Mouse (Mus musculus): ENCODE data around the gene Rinl. TPM values are rescaled to one million over a fixed set of nuclear protein-coding genes. Genes with fewer than 3 reads are reported as not detected.

The Rinl gene
- polyA plus RNA-seq, 1 experiment from 2014 or later = 2.7 TPM

DNA sequence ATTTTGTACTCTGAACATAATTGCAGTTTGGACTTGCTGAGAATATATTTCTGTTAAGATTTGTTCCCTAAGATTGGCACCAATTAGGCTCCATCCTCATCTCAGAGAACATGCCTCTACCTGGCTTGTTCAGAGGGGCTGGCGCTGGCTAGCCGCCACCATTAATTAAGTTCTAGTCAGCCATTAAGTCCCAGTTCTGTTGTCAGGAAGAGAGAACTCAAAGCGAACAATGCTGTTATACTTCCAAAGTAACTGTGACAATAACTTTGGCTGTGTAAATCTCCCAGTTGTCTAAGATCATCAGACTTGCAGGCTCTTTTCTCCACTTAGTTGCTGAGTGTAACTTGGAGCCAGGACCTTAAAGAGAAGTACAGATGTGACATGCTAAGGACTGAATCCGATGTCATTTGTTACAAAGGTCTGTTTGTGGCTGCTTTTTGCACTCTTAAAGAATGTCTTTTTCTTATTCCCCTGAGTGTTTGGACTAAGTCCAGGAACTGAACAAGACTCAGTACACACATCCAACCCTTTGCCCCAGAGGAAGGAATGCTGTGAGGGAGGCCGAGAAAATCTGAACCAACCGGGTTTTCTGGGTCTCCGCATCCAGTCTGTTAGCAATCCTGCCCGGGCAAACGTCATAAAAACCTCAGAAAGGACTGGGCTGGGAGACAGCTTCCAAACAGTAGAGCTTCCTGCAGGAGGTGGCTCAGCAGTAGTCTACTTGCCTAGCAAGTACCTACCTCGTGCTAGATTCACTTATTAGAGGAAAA, 13.3 kb downstream of the Rinl start:
- 29% methylated on average over 10 of the region's 10 CpGs for WGBS
- H3K4me3 ChIP-seq = no peak overlapping the region
- H3K36me3 ChIP-seq = no peaks in the 10 kb centered on the region
- H3K4me2 ChIP-seq (replicated peaks) = 0 out of 2 replicates have a peak overlapping the region, but pooled peaks have one; percentile 8
- H3K27ac ChIP-seq = peak overlapping the region; percentile 71
- H3K27me3 ChIP-seq = no peaks in the 10 kb centered on the region
- H3K4me1 ChIP-seq = peaks cover 18% of the 10 kb centered on the region
- ATAC-seq (ENCODE audit: low FRiP score) = no peak
- H3K9ac ChIP-seq = no peak overlapping the region
- H3K9me3 ChIP-seq (replicated peaks) = no peaks in the 10 kb centered on the region

DNA sequence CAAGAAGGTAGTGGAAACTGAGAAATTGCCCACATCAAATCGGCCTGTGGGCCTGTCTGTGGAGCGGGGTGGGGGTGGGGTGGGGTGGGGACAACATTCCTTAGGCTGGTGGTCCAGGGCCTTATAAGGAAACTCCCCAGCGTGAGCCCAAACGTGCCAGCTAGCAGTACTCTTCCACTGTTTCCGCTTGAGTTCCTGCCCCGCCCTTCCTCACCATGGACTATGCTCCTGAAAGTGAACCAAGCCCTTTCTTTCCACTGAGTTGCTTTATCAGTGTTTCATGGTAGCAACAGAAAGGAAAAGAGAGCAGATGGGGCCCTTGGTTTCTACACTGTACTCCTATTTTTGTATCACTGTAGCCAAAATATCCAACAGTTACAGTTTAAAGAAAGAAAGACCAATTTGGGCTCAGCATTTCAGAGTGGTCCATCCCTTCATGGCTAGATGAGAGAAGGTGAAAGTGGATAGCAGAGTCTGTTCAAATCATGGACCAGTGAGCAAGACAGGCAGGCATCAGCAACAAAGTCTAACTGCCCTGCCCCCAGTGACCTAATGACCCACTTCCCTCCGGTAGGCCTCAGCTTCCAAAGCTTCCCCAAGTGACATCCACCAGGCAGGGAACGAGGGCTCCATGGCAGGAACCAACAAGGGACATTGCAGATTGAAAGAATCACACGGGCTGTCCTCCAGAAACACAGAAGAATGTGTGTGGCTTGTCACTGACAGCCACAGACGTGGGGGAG, 14.2 kb downstream of the Rinl start:
- H3K27me3 ChIP-seq = no peaks in the 10 kb centered on the region
- peaks cover 24% of the 10 kb centered on the region for H3K4me1 ChIP-seq
- H3K36me3 ChIP-seq = no peaks in the 10 kb centered on the region
- H3K4me2 ChIP-seq (replicated peaks) = 0 out of 2 replicates have a peak overlapping the region, but pooled peaks have one; percentile 8
- H3K9me3 ChIP-seq (replicated peaks) = no peaks in the 10 kb centered on the region
- 5% methylated on average over 10 of the region's 10 CpGs for WGBS
- peak overlapping the region; percentile 71 for H3K27ac ChIP-seq
- no peak for ATAC-seq (ENCODE audit: low FRiP score)
- H3K9ac ChIP-seq = no peak overlapping the region
- H3K4me3 ChIP-seq = no peak overlapping the region

DNA sequence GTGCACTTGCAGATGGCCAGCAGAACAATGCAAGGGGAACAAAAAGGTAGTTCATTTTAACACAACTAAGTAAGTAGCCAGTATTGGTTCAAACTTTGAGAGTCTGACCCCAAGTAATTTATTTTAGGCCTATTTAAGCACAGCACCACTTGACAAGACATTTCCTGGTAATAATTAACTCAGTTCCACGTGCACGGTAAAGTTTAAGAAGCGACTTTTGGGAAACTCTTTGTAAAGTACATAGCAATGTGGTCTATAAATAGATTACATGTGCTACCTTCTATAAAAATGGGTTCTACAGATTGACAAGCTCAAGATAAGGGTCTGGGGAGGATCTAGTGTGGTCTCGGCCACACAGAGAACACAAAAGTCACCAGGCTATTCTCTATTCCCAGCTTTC, 15.0 kb downstream of the Rinl start:
- Histone ChIP-seq H3K36me3 (no peaks in the 10 kb centered on the region), H3K4me1 (peaks cover 27% of the 10 kb centered on the region), H3K9me3 (replicated peaks) (no peaks in the 10 kb centered on the region), H3K4me3 (no peak overlapping the region), H3K4me2 (replicated peaks) (no peak overlapping the region), H3K27me3 (no peaks in the 10 kb centered on the region), H3K9ac (no peak overlapping the region), H3K27ac (peak overlapping the region; percentile 71; the same call in 1 of the 2 replicates)
- no peak for ATAC-seq (ENCODE audit: low FRiP score)
- WGBS = 50% methylated on average over 4 of the region's 4 CpGs

DNA sequence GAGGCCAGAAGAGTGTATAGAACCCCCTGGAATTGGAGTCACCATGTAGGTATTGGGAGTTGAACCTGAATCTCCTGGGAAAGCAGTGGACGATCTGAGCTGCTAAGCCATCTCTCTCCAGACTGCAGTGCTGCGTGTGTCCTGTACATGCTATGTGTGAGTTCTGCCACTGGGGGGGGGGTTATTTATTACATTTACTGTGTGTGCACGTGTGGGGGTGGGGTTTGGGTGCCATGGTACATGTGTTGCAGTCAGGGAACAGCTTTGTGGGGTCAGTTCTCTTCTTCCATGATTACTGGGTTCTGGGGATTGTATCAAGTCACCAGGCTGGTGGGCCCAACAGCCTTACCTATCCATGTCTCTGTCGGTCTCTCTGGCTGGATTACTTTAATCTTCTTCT, 18.1 kb downstream of the Rinl start:
- H3K4me2 ChIP-seq (replicated peaks) = no peak overlapping the region
- no peak overlapping the region for H3K27ac ChIP-seq
- no peaks in the 10 kb centered on the region for H3K9me3 ChIP-seq (replicated peaks)
- H3K36me3 ChIP-seq = 0 out of 2 replicates have a peak, but pooled peaks cover 1% of the 10 kb centered on the region
- H3K4me3 ChIP-seq = no peak overlapping the region
- H3K9ac ChIP-seq = no peak overlapping the region
- no peak for ATAC-seq (ENCODE audit: low FRiP score)
- 78% methylated on average over 4 of the region's 4 CpGs for WGBS
- peaks cover 32% of the 10 kb centered on the region for H3K4me1 ChIP-seq
- no peaks in the 10 kb centered on the region for H3K27me3 ChIP-seq

DNA sequence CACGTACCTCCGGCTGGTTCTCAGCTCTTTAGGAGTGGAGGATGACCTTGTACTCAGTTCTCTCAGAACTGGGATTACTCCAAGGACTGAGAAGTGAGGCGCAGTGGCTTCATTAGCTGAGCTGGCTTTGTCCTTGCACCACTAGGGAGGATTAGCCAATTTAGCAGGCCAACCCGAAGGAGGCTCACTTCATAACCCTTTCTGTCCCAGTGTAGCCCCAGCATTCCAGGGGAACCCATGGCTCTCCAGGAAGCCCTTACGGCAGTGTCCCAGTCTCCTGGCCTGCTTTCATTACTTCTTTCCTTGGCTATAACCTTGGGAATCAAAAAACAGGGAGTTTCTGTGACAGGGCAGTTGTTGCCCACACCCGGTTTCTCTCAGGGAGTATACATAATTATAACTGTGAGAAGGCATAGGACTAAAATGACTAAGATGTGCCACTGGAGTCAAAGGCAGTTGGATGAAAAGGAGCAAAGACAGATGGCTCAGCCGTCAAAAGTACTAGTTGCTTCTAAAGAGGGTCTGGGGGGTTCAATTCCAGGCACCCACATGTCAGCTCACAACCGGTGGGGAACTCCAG, 19.0 kb downstream of the Rinl start:
- no peak for ATAC-seq (ENCODE audit: low FRiP score)
- Histone ChIP-seq H3K4me3 (peak overlapping the region; percentile 79), H3K27ac (peak overlapping the region; percentile 100), H3K4me1 (peaks cover 32% of the 10 kb centered on the region), H3K4me2 (replicated peaks) (peak overlapping the region; percentile 91), H3K36me3 (peaks cover 9% of the 10 kb centered on the region), H3K9ac (peak overlapping the region; percentile 91), H3K27me3 (no peaks in the 10 kb centered on the region), H3K9me3 (replicated peaks) (no peaks in the 10 kb centered on the region)
- WGBS = 44% methylated on average over 6 of the region's 8 CpGs

DNA sequence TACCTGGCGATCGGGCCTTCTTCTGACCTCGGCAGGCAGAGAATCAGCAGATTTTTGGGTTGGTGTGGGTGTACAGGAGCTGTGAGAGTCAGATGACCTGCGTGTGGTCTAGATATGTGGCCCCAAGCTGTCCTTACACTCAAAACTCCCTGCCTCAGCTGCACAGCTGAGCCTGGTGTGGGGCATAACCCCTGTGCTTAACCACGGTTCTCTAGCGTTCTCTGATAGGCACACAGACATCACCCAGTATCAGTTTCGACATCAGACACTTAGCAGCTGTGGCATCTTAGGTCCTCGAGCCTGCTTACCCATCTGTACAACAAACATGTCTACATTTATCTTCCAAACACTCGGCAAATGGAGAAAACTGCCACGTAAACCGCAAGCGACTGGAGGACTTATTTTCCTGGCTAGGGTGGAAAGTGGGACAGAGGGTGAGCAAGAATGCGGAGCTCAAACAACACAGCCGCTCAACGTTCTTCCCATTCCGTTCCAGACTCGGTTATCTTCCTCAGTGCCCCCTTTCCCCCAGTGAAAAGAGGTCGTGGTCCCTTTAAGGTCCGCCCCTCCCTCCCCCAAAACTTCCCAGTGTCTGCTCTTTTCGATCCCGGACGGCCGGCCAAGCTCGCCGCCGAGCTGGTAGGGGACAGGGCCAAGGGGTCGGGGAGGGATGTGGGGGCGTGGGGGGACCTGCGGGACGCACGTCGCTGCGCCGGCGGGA, 19.6 kb downstream of the Rinl start, which contains the start of gene Hnrnpl:
TSS of gene Hnrnpl (plus strand) at position 321 of the 721 bp plus-strand sequence.
- H3K4me2 ChIP-seq (replicated peaks) = peak within 1 kb of the TSS; percentile 91
- no peaks in the 10 kb centered on the region for H3K9me3 ChIP-seq (replicated peaks)
- ATAC-seq (ENCODE audit: low FRiP score) = peak; percentile 1; the same call in 1 of the 2 replicates
- peak within 1 kb of the TSS; percentile 79 for H3K4me3 ChIP-seq
- peaks cover 32% of the 10 kb centered on the region for H3K4me1 ChIP-seq
- H3K27me3 ChIP-seq = no peaks in the 10 kb centered on the region
- H3K9ac ChIP-seq = peak within 1 kb of the TSS; percentile 91
- WGBS = 3% methylated on average over 35 of the region's 35 CpGs
- H3K36me3 ChIP-seq = peaks cover 15% of the 10 kb centered on the region
- H3K27ac ChIP-seq = peak within 1 kb of the TSS; percentile 100

DNA sequence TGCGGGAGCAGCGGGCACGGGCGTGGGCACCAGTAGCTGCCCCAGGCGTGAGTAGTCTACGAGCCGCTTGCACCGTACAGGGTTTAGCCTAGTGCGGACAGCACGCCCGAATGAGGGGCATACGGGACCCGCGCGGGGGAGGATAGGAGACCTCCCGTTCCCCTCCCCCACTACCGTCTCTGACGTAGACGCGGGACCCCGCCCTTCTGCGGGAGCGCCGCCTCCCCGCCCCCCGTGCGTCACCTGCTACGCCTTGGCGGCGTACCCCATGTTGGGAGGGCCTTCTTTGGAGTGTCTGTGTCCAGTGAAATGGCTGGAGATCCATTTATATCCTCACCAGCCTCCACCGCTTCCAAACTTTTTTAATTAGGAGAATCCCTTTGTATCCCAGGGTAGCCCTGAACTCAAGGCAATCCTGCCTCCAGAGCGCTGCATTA, 20.2 kb downstream of the Rinl start:
- H3K4me1 ChIP-seq = peaks cover 36% of the 10 kb centered on the region
- under 1% methylated on average over 32 of the region's 32 CpGs for WGBS
- no peaks in the 10 kb centered on the region for H3K27me3 ChIP-seq
- peak overlapping the region; percentile 100 for H3K27ac ChIP-seq
- H3K4me2 ChIP-seq (replicated peaks) = peak overlapping the region; percentile 91
- H3K9me3 ChIP-seq (replicated peaks) = no peaks in the 10 kb centered on the region
- peak overlapping the region; percentile 91 for H3K9ac ChIP-seq
- peaks cover 21% of the 10 kb centered on the region for H3K36me3 ChIP-seq
- peak overlapping the region; percentile 79 for H3K4me3 ChIP-seq
- peak; percentile 65 for ATAC-seq (ENCODE audit: low FRiP score)

DNA sequence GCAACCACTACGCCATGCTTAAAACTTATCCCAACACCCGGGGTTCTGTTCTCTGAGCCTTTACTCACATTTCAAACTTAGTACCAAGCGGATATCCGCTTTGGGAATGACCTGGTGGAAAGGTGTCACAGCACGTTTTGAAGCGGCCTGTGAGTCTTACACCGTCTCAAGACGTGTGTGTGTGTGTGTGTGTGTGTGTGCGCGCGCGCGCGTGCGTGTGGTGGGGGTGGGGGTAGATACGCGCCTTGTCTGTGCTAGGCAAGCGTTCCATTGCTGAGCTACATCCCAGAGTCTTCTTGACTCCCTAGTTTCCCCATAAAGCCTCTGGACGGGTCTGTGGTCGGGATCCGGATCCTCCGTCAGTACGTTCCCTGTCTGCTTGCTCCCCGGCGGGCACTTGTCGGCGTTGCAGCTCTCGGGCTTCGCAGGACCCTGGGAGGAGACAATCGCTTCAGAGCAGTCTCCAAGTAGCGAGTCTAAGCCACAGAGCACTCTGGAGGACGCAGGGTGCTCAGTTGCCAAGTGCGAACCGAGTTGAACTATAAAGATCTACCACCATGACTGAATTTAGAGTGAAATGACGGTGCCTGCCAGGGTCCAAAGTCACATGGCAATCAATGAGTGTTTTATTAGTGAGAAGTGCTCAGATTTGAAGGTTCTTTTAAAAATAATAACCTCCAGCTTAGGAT, 20.8 kb downstream of the Rinl start:
- ATAC-seq (ENCODE audit: low FRiP score) = peak; percentile 23
- Histone ChIP-seq H3K9ac (peak overlapping the region; percentile 91), H3K4me3 (peak overlapping the region; percentile 79), H3K27ac (peak overlapping the region; percentile 100), H3K27me3 (no peaks in the 10 kb centered on the region), H3K4me1 (peaks cover 40% of the 10 kb centered on the region), H3K9me3 (replicated peaks) (no peaks in the 10 kb centered on the region), H3K4me2 (replicated peaks) (peak overlapping the region; percentile 91), H3K36me3 (peaks cover 27% of the 10 kb centered on the region)
- under 1% methylated on average over 35 of the region's 35 CpGs for WGBS

DNA sequence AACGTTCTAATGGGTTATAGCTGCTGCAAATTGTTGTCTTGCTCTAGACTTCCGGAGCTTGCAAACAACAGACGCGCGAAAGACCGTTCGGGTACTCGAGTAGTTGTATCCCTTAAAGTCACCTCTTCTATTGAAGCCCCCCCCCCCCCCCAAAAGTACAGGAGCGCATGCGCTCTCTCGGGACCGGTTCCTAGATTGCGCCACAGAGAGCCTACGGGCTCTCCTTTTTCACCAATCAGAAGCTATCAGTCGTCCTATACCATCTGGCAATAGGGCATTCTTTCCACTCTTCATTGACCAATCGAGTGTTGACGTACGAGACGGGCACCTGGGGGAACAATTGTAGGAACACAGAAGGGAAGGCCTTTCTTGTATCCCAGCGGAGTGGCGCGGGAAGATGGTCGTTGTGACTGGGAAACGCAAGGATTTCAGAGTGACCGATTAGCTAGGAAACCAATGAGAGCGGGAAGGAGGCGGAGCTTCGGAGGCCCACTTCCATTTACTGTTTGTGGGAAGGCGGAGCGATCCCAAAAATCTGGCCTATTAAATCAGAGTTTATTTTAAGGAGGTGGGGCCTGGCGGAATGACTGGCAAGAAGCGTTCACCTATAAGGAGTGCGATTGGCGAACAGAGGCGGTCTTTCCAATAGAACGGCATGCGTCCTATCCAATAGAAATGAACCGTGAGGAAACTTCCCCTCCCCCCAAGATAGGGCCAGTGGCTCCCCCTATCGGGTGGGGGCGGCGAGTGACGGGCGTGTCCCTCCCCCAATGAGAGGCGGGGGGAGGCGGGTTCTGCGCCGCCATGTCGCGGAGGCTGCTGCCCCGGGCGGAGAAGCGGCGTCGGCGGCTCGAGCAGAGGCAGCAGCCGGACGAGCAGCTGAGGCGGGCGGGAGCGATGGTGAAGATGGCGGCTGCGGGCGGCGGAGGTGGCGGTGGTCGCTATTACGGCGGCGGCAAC, 21.6 kb downstream of the Rinl start:
- WGBS = under 1% methylated on average over 69 of the region's 70 CpGs
- Histone ChIP-seq H3K27me3 (no peaks in the 10 kb centered on the region), H3K4me3 (peak overlapping the region; percentile 79), H3K27ac (peak overlapping the region; percentile 100), H3K4me2 (replicated peaks) (peak overlapping the region; percentile 91), H3K36me3 (peaks cover 34% of the 10 kb centered on the region), H3K9me3 (replicated peaks) (no peaks in the 10 kb centered on the region), H3K4me1 (peaks cover 44% of the 10 kb centered on the region), H3K9ac (peak overlapping the region; percentile 94)
- ATAC-seq (ENCODE audit: low FRiP score) = peak; percentile 91

DNA sequence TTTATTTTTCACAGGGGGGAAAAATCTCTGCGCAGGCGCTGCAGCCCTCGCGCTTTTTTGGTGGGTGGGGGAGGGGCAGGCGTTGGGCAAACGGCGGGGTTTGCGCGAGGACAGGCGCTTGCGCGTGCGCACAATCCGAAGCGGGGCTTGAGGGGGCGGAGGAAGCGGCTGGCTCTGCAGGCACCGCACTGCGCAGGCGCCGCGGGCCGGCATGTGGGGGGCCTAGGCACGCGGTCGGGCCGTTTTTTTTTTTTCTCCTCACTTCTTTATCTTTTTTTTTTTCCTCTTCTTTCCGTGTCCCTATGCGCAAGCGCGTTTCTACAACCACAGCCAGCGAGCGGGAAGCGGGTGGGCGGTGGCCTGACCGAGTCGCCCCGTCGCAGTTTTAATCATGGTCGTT, 22.5 kb downstream of the Rinl start:
- whole genome bisulfite sequencing = 0% methylated on average over 28 of the region's 40 CpGs
- Histone ChIP-seq H3K4me1 (peaks cover 53% of the 10 kb centered on the region), H3K36me3 (peaks cover 43% of the 10 kb centered on the region), H3K27ac (peak overlapping the region; percentile 98), H3K9ac (peak overlapping the region; percentile 94), H3K9me3 (replicated peaks) (no peaks in the 10 kb centered on the region), H3K4me3 (peak overlapping the region; percentile 79), H3K27me3 (no peaks in the 10 kb centered on the region), H3K4me2 (replicated peaks) (peak overlapping the region; percentile 79)
- ATAC-seq (ENCODE audit: low FRiP score) = no peak
